Mouse (Mus musculus): ENCODE measurements around the gene Clmn. TPM values are rescaled to one million over a fixed set of nuclear protein-coding genes. Genes with fewer than 3 reads are reported as not detected.
A peak's percentile ranks its signal among the peaks of the same experiment; 100 is the strongest.

Clmn gene
- polyA plus RNA-seq, 1 experiment from 2014 or later, result 5.5 TPM

DNA sequence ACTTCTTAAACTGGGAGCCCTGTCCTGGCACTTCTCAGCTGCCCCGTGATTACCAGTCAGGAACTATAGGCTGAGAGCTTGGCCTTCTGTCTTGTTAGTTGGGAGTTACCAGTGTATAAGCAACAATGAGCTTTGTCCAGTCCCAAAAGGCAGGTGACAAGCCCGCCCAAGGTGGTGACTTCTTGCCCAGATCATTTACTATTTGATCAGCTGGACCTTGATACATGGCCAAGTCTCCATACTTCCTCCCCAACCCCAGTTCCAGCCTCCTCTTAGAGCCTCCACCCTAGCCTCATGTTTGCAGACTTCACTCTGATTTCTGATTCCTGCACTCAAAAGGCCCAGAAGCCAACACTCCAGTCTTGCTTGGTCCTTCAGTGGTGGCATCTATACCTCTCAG lies 10.1 kb downstream of the Clmn start:
- Histone ChIP-seq H3K27ac (replicated peaks) (peak overlapping the region; percentile 53), H3K4me2 (replicated peaks; ENCODE audit: low read depth) (no peak overlapping the region), H3K36me3 (ENCODE audit: control insufficient read depth, insufficient read depth, low read length) (no peaks in the 10 kb centered on the region; the same call in 1 of the 2 replicates), H3K4me3 (ENCODE audit: low read depth, low read length) (no peak overlapping the region), H3K9me3 (ENCODE audit: control insufficient read depth, low read length) (no peaks in the 10 kb centered on the region), H3K9ac (ENCODE audit: low read length) (no peak overlapping the region), H3K27me3 (ENCODE audit: control insufficient read depth, insufficient read depth, low read length) (no peaks in the 10 kb centered on the region), H3K4me1 (replicated peaks; ENCODE audit: control insufficient read depth, insufficient read depth) (peaks cover 3% of the 10 kb centered on the region; the same call in 1 of the 2 replicates)
- TF ChIP-seq EP300 (optimal IDR thresholded peaks at IDR 0.05) (no peak), CTCF (IDR thresholded peaks at IDR 0.05; ENCODE audit: low read depth) (no peak)
- peak; percentile 53 for DNase-seq (ENCODE audit: low spot score)
- ATAC-seq (ENCODE audit: low FRiP score, low TSS enrichment), result peak; percentile 60
- WGBS, result 82% methylated on average over 2 of the region's 2 CpGs

GRCm38 (mm10) chr12:104853374-104853773 lies 11.5 kb downstream of the Clmn start:
- no peaks in the 10 kb centered on the region for H3K27me3 ChIP-seq (ENCODE audit: control insufficient read depth, insufficient read depth, low read length)
- no peaks in the 10 kb centered on the region; the same call in 1 of the 2 replicates for H3K36me3 ChIP-seq (ENCODE audit: control insufficient read depth, insufficient read depth, low read length)
- no peak overlapping the region for H3K9ac ChIP-seq (ENCODE audit: low read length)
- no peak overlapping the region for H3K27ac ChIP-seq (replicated peaks)
- no peak for ATAC-seq (ENCODE audit: low FRiP score, low TSS enrichment)
- no peak overlapping the region for H3K4me2 ChIP-seq (replicated peaks; ENCODE audit: low read depth)
- TF ChIP-seq EP300 (optimal IDR thresholded peaks at IDR 0.05), result no peak
- no peak for DNase-seq (ENCODE audit: low spot score)
- no peak overlapping the region for H3K4me3 ChIP-seq (ENCODE audit: low read depth, low read length)
- 52% methylated on average over 7 of the region's 7 CpGs for WGBS
- H3K4me1 ChIP-seq (replicated peaks; ENCODE audit: control insufficient read depth, insufficient read depth), result peaks cover 3% of the 10 kb centered on the region; the same call in 1 of the 2 replicates
- H3K9me3 ChIP-seq (ENCODE audit: control insufficient read depth, low read length), result no peaks in the 10 kb centered on the region

DNA sequence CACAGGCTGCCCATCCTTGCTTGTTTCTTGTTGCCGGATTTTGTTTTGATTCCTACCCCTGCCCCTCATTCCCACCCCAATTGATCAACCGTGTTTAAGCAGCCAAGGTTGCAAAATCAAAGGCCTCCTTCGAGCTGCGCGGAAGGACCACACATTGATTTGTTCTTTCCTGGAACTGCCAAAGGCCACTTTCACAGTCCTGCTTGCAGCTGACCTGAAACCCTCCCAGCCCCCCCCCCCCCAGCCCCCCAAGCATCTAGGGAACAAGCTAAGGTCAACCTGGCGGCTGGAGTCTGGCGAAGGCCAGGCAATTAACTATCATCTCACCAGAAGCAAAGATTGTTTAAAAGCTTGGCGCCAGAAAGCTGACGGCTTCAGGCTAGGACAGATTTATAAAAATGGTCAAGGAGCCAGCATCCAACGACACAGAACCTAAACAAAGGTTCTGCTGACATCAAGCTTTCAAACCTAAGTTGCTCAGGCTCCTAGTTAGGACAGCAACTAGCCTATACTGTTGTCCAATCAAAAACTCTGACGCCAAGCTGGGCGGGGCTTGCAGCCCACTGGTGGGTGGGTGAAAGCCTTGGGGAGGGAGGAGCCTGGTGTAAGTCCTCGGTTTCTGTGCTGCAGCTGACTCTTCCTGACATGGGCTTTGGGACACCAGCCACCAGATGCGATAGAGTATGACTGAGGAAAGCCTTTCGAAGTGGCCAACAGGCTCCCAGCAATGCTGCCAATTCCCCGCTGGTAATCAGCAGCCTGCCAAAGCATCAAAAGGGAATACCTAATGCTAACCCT lies 13.0 kb downstream of the Clmn start:
- Histone ChIP-seq H3K27me3 (ENCODE audit: control insufficient read depth, insufficient read depth, low read length) (no peaks in the 10 kb centered on the region), H3K36me3 (ENCODE audit: control insufficient read depth, insufficient read depth, low read length) (no peaks in the 10 kb centered on the region; the same call in 1 of the 2 replicates), H3K4me3 (ENCODE audit: low read depth, low read length) (0 out of 2 replicates have a peak overlapping the region, but pooled peaks have one; percentile 8), H3K4me2 (replicated peaks; ENCODE audit: low read depth) (peak overlapping the region; percentile 36; the same call in 1 of the 2 replicates), H3K9ac (ENCODE audit: low read length) (peak overlapping the region; percentile 4; the same call in 1 of the 2 replicates), H3K27ac (replicated peaks) (0 out of 2 replicates have a peak overlapping the region, but pooled peaks have one; percentile 4), H3K4me1 (replicated peaks; ENCODE audit: control insufficient read depth, insufficient read depth) (peaks cover 3% of the 10 kb centered on the region; the same call in 1 of the 2 replicates), H3K9me3 (ENCODE audit: control insufficient read depth, low read length) (no peaks in the 10 kb centered on the region)
- TF ChIP-seq CTCF (IDR thresholded peaks at IDR 0.05; ENCODE audit: low read depth), result no peak
- no peak for TF ChIP-seq EP300 (optimal IDR thresholded peaks at IDR 0.05)
- ATAC-seq (ENCODE audit: low FRiP score, low TSS enrichment), result peak; percentile 72
- WGBS, result 26% methylated on average over 16 of the region's 16 CpGs
- DNase-seq (ENCODE audit: low spot score), result peak; percentile 80

DNA sequence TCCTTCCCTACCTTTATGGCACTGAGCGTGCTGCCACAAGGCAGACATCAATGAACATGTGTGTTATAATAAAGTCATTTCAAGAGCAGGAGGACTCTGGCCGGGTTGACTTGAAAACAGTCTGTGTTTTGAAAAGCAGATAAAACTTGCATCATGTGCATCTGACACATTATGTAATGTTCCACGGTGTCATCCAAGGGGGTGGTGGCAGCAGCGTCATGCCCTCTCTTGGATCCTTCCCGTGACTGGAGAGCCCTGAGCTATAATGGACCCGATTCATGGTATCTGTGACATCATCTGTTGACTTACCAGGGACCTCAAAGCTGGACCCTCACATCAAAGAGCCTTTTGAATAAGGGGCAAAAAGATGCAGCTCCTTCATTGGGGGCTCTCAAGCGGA lies 14.8 kb downstream of the Clmn start:
- Histone ChIP-seq H3K9me3 (ENCODE audit: control insufficient read depth, low read length) (no peaks in the 10 kb centered on the region), H3K27me3 (ENCODE audit: control insufficient read depth, insufficient read depth, low read length) (no peaks in the 10 kb centered on the region), H3K9ac (ENCODE audit: low read length) (no peak overlapping the region), H3K4me2 (replicated peaks; ENCODE audit: low read depth) (no peak overlapping the region), H3K4me1 (replicated peaks; ENCODE audit: control insufficient read depth, insufficient read depth) (peaks cover 13% of the 10 kb centered on the region), H3K4me3 (ENCODE audit: low read depth, low read length) (no peak overlapping the region), H3K36me3 (ENCODE audit: control insufficient read depth, insufficient read depth, low read length) (no peaks in the 10 kb centered on the region; the same call in 1 of the 2 replicates), H3K27ac (replicated peaks) (no peak overlapping the region)
- DNase-seq (ENCODE audit: low spot score), result no peak
- ATAC-seq (ENCODE audit: low FRiP score, low TSS enrichment), result no peak
- WGBS, result 84% methylated on average over 7 of the region's 7 CpGs
- TF ChIP-seq EP300 (optimal IDR thresholded peaks at IDR 0.05) (no peak), CTCF (IDR thresholded peaks at IDR 0.05; ENCODE audit: low read depth) (no peak)

DNA sequence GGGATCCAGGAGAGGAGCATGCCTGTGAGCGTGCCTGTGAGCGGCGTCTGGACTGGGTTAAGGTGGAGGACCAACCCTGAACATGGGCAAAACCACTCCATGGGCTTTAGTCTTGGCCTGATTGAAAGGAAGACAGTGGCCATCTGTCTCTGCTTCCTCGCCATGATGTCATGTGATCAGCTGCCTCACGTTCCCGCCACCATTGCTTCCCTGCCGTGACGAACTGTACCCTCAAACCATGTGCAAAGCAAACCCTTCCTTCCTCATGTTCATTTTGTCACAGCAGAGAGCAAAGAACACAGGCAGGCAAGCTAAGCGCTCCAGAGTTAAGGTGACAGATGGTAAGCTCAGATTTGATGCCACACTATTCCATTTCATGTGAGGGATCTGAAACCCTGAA lies 16.2 kb downstream of the Clmn start:
- Histone ChIP-seq H3K4me3 (ENCODE audit: low read depth, low read length) (no peak overlapping the region), H3K4me1 (replicated peaks; ENCODE audit: control insufficient read depth, insufficient read depth) (peaks cover 13% of the 10 kb centered on the region), H3K4me2 (replicated peaks; ENCODE audit: low read depth) (no peak overlapping the region), H3K27me3 (ENCODE audit: control insufficient read depth, insufficient read depth, low read length) (no peaks in the 10 kb centered on the region), H3K36me3 (ENCODE audit: control insufficient read depth, insufficient read depth, low read length) (no peaks in the 10 kb centered on the region), H3K9ac (ENCODE audit: low read length) (no peak overlapping the region), H3K9me3 (ENCODE audit: control insufficient read depth, low read length) (no peaks in the 10 kb centered on the region), H3K27ac (replicated peaks) (no peak overlapping the region)
- TF ChIP-seq CTCF (IDR thresholded peaks at IDR 0.05; ENCODE audit: low read depth) (no peak), EP300 (optimal IDR thresholded peaks at IDR 0.05) (no peak)
- ATAC-seq (ENCODE audit: low FRiP score, low TSS enrichment), result no peak
- no peak for DNase-seq (ENCODE audit: low spot score)
- 90% methylated on average over 9 of the region's 9 CpGs for WGBS

GRCm38 (mm10) chr12:104847227-104847626 lies 17.6 kb downstream of the Clmn start:
- ATAC-seq (ENCODE audit: low FRiP score, low TSS enrichment), result no peak
- DNase-seq (ENCODE audit: low spot score), result no peak
- no peaks in the 10 kb centered on the region for H3K9me3 ChIP-seq (ENCODE audit: control insufficient read depth, low read length)
- H3K36me3 ChIP-seq (ENCODE audit: control insufficient read depth, insufficient read depth, low read length), result no peaks in the 10 kb centered on the region
- H3K4me2 ChIP-seq (replicated peaks; ENCODE audit: low read depth), result no peak overlapping the region
- H3K9ac ChIP-seq (ENCODE audit: low read length), result no peak overlapping the region
- 83% methylated on average over 4 of the region's 4 CpGs for WGBS
- H3K27ac ChIP-seq (replicated peaks), result no peak overlapping the region
- H3K4me3 ChIP-seq (ENCODE audit: low read depth, low read length), result no peak overlapping the region
- H3K4me1 ChIP-seq (replicated peaks; ENCODE audit: control insufficient read depth, insufficient read depth), result peaks cover 10% of the 10 kb centered on the region
- H3K27me3 ChIP-seq (ENCODE audit: control insufficient read depth, insufficient read depth, low read length), result no peaks in the 10 kb centered on the region
- TF ChIP-seq EP300 (optimal IDR thresholded peaks at IDR 0.05), result no peak
- TF ChIP-seq CTCF (IDR thresholded peaks at IDR 0.05; ENCODE audit: low read depth), result no peak
